Mouse (Mus musculus) cerebellum, adult 2 months (tissue): ENCODE results near the gene Myof. TPM values are rescaled to one million over a fixed set of nuclear protein-coding genes. Genes with fewer than 3 reads are reported as not detected.
A peak's percentile ranks its signal among the peaks of the same experiment; 100 is the strongest.

Experiments used
- DNase-seq, 2 experiments: peaks; one replicate each; pipeline ENCODE4 v3.0.0; 2021
- H3K27ac ChIP-seq: fragments of 200-500 bp; 2 replicates; pipeline ENCODE4 v1.5.1; 2012; ENCODE audit warnings: low read length, control low read depth, inconsistent platforms; ENCODE audit not compliant: insufficient read depth
- H3K27me3 ChIP-seq: fragments of 200-500 bp; 2 replicates; pipeline ENCODE4 v1.6.1; 2012; ENCODE audit warnings: inconsistent platforms, mild to moderate bottlenecking, low read length, moderate library complexity; ENCODE audit not compliant: control insufficient read depth, insufficient read depth
- H3K4me1 ChIP-seq: fragments of 200-500 bp; 2 replicates; pipeline ENCODE4 v1.6.1; 2011; ENCODE audit warnings: low read length; ENCODE audit not compliant: control insufficient read depth, insufficient read depth
- H3K4me3 ChIP-seq: fragments of 200-500 bp; replicated peaks from 2 replicates; pipeline ENCODE3; 2011; ENCODE audit warnings: mild to moderate bottlenecking, low read depth, low read length, control low read depth; ENCODE audit not compliant: insufficient read depth
- CTCF ChIP-seq: fragments of 200-500 bp; IDR thresholded peaks from 2 replicates; pipeline ENCODE4 v1.5.1; 2011; ENCODE audit warnings: low read depth, mild to moderate bottlenecking, control low read depth, low read length, moderate library complexity, borderline replicate concordance; ENCODE audit not compliant: insufficient read depth
- POLR2A ChIP-seq: fragments of 200-500 bp; IDR thresholded peaks from 2 replicates; pipeline ENCODE4 v1.6.1; 2011; ENCODE audit warnings: low read length, control low read depth, borderline replicate concordance; ENCODE audit not compliant: insufficient read depth
- WGBS: fragments of 180-500 bp; shearing (Covaris S2); methylation state at CpG from one replicate; pipeline ENCODE4 v1.1.7; 2018; 5-methylcytosine and 5-hydroxymethylcytosine counted together
- polyA plus RNA-seq: library from polyadenylated mRNA; depleted of rRNA; stranded (reverse); fragments of >200 nt; gene quantifications from 2 replicates; pipeline ENCODE4 v1.2.3, GENCODE M21; 2012

Gene Myof
- polyA plus RNA-seq, 1 experiment, result 2.1 TPM

GRCm38 (mm10) chr19:37907451-37908320 lies 135.7 kb downstream of the Myof start:
- Histone ChIP-seq H3K27ac (no peak overlapping the region), H3K4me1 (no peaks in the 10 kb centered on the region)

GRCm38 (mm10) chr19:37906916-37907315 lies 136.5 kb downstream of the Myof start:
- no peaks in the 10 kb centered on the region for H3K27me3 ChIP-seq
- H3K27ac ChIP-seq, result no peak overlapping the region
- no peak for TF ChIP-seq POLR2A
- TF ChIP-seq CTCF, result no peak
- H3K4me1 ChIP-seq, result no peaks in the 10 kb centered on the region
- no peak overlapping the region for H3K4me3 ChIP-seq
- no peak for DNase-seq
- WGBS, result 77% methylated on average over 3 of the region's 3 CpGs

More at GRCm38 (mm10) chr19:37907451-37908320, 135.7 kb downstream of the Myof start:
- TF ChIP-seq CTCF (no peak), POLR2A (no peak)
- Histone ChIP-seq H3K27me3 (no peaks in the 10 kb centered on the region), H3K4me3 (no peak overlapping the region)
- 49% methylated on average over 17 of the region's 17 CpGs for WGBS
- no peak for DNase-seq

DNA sequence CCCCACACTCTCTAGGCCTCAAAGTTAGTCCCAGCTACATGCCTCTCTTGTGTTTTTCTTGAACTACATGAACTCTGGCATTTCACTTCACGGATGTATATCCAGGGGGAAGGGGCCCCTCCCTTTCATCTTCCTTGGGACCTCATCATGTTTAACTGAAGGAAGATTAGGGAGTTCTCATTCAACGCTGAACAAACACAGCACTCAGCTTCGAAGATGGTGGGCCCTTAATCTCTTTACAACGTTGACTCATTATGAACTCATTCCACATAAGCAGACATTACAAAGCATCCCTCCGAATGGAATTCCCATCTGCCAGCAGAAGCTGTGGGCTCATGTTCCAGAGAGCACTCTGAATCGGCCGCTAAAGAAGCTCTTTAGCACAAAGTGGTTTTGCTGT lies 147.3 kb downstream of the Myof start:
- WGBS, result 78% methylated on average over 7 of the region's 7 CpGs
- TF ChIP-seq CTCF (no peak), POLR2A (no peak)
- H3K4me1 ChIP-seq, result no peaks in the 10 kb centered on the region

GRCm38 (mm10) chr19:37891006-37891405 lies 152.4 kb downstream of the Myof start:
- Histone ChIP-seq H3K27ac (no peak overlapping the region), H3K4me1 (no peaks in the 10 kb centered on the region), H3K4me3 (no peak overlapping the region), H3K27me3 (no peaks in the 10 kb centered on the region)
- TF ChIP-seq CTCF (no peak), POLR2A (no peak)
- DNase-seq, result no peak
- WGBS, result 85% methylated on average over 2 of the region's 2 CpGs

More for the DNA sequence above, 147.3 kb downstream of the Myof start:
- DNase-seq, result no peak
- Histone ChIP-seq H3K27ac (no peak overlapping the region), H3K27me3 (no peaks in the 10 kb centered on the region), H3K4me3 (no peak overlapping the region)

- DNase-seq, result peak; percentile 44 to 55
- Histone ChIP-seq H3K27me3 (no peaks in the 10 kb centered on the region), H3K4me3 (peak overlapping the region; percentile 12), H3K4me1 (no peaks in the 10 kb centered on the region), H3K27ac (no peak overlapping the region)
- TF ChIP-seq POLR2A (no peak), CTCF (peak; percentile 66; the same call in 1 of the 2 replicates)
- 15% methylated on average over 15 of the region's 15 CpGs for WGBS
These were observed 156.8 kb downstream of the Myof start for GRCm38 (mm10) chr19:37886355-37887120.

DNA sequence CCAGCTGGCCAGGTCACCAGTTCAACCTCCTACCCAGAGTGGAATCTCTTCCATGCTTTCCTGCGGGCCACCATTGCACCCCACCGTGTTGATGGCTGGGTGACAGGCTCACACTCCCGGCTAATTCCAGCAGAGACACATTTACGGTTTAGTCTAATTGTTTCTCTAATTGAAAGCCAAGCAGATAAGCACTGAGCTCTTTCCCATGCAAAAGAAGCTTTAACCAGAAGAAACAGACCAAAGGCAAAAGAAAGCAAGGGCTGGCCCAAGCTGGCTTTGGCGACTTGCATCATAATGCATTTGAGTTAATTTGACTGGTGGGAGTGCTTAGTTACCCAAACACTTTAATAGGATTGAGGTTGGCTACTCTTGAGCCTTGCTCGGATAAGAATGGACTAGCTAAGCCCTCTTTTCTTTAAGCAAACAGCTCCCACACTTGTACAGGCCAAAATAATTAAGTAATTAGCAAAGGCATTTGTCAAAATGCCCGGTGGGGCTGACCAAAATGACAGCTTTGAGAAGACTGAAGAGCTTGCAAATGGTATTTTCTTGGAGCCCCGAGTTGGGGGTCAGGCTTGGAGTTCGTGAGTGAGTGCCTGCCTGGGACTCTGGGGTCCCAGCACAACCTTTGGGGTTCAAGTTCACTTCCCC lies 161.8 kb downstream of the Myof start:
- no peak overlapping the region for H3K27ac ChIP-seq
- no peaks in the 10 kb centered on the region for H3K4me1 ChIP-seq
- H3K4me3 ChIP-seq, result no peak overlapping the region
- 15% methylated on average over 9 of the region's 9 CpGs for WGBS
- peaks cover 2% of the 10 kb centered on the region; the same call in 1 of the 2 replicates for H3K27me3 ChIP-seq
- DNase-seq, result no peak
- TF ChIP-seq POLR2A (no peak), CTCF (no peak)

- no peak overlapping the region for H3K4me3 ChIP-seq
- DNase-seq, result no peak
- TF ChIP-seq CTCF (no peak), POLR2A (no peak)
- H3K4me1 ChIP-seq, result no peaks in the 10 kb centered on the region
- H3K27me3 ChIP-seq, result peaks cover 2% of the 10 kb centered on the region; the same call in 1 of the 2 replicates
- no peak overlapping the region for H3K27ac ChIP-seq
- WGBS, result 7% methylated on average over 20 of the region's 20 CpGs
These were observed 165.7 kb downstream of the Myof start for GRCm38 (mm10) chr19:37877511-37878167.
